Mouse (Mus musculus): ENCODE measurements at regions not wholly inside any gene's neighbourhood (a gene's known extent, or its start where the extent isn't known, plus 50 kb on each side); places are given as distances from the start of the nearest gene placed in this dataset.

GRCm38 (mm10) chr8:127979180-127980030 lies 379.0 kb upstream of the Nrp1 start:
- no peak for DNase-seq (ENCODE audit: low read depth, low spot score)

GRCm38 (mm10) chr8:127982165-127982564 lies 376.2 kb upstream of the Nrp1 start:
- DNase-seq (ENCODE audit: low read depth, low spot score), result no peak

- DNase-seq (ENCODE audit: low read depth, low spot score), result no peak
Observed at GRCm38 (mm10) chr8:127985616-127986015, 372.8 kb upstream of the Nrp1 start.

GRCm38 (mm10) chr8:127988887-127989286 lies 369.5 kb upstream of the Nrp1 start:
- DNase-seq (ENCODE audit: low read depth, low spot score), result peak; percentile 15

GRCm38 (mm10) chr8:127994898-127995297 lies 363.5 kb upstream of the Nrp1 start:
- DNase-seq (ENCODE audit: low read depth, low spot score), result no peak

DNA sequence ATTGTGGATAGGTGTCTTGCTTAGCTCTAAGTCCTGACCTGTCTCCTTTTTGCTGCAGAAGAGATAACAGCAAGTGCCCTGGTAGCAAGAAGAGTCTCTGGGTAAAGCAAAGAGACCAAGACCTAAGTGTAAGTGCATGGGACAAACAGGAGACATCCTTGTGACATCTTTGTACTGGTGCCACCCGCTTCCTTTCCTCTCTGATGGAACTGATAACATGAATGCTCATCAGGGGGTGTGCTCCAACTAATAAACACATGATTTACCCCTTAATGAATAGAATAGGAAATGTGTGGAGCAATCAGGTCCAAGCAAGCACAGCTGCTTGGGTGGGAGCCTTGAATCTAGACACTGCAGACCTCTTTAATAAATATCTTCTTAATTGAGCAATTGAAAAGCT lies 362.9 kb upstream of the Nrp1 start:
- DNase-seq (ENCODE audit: low read depth, low spot score), result no peak

DNA sequence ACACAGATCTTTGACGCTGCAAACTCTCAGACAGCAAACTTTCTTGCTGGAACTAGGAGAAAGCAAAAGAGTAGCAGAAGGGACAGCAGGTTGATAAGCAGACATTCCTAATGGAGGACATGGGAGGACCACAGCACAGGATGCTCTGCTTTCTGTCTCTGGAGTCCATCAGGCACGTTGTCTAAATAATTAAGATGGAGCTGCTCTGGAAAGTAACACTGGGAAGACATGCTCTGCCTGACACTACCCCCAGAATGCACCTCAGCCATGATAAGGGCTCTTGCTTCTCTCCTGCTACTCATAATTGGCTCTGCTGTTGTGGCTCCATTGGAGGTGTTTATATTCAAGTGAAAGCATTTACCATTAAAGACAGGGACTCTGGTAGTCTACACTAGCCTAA lies 356.0 kb upstream of the Nrp1 start:
- no peak for DNase-seq (ENCODE audit: low read depth, low spot score)

DNA sequence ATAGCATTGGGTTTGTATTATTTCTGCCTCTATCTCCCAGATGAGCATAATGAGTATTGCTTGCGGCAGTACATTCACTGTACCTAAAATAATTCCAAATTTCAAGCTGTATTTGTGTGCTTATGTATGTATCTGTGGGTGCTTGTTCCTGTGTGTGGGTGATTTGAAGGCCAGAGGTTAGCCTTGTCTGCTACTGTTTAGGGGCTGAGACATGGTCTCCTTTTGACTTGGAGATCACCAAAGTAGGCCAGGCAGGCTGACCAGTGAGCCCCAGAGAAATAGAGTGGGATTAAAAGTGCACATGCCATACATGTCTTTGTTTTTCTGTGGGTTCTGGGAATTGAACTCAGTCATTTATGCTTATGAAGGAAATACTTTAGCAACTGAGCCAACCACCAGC lies 355.6 kb upstream of the Nrp1 start:
- no peak for DNase-seq (ENCODE audit: low read depth, low spot score)

DNA sequence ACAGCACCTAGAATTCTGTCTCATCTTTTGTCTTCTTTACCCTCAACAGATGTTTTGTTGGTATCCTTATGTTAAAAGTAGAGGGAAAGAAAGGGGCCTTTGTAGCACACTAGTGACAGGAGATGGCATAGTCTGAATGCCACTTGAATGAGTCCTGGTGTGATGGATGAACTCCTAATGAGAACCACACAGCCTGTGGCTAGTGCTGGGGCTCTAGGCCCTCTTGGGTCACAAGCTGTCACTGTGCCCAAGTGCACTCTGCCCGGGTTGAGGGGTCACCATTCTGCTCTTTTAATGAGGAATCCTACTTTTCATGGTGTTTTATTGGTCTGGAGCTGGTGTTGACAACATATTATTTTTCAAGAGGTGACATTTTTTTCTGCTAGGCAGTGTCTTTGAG lies 355.0 kb upstream of the Nrp1 start:
- no peak for DNase-seq (ENCODE audit: low read depth, low spot score)

DNA sequence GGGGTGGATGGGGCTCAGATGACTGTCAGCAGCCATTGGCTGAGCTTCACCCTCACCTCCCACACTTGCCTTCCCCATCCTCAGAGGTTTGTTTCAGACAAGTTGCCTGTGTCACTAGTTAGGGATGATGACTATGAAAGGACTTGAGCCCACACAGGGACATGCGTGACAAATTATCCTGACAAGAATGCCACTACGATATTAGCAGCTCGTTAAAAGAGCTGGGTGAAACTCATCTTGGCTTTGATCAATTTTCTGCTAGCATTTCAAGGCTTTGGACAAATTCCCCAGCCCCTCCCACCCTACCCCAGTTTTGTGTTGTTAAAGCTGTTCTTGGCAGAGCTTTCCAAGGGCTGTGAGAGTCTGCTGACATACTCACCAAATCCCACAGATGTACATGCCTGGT lies 354.5 kb upstream of the Nrp1 start:
- DNase-seq (ENCODE audit: low read depth, low spot score), result peak; percentile 72

GRCm38 (mm10) chr8:128009393-128010010 lies 348.9 kb upstream of the Nrp1 start:
- DNase-seq (ENCODE audit: low read depth, low spot score), result no peak

GRCm38 (mm10) chr8:128017171-128017570 lies 341.2 kb upstream of the Nrp1 start:
- DNase-seq (ENCODE audit: low read depth, low spot score), result no peak

- DNase-seq (ENCODE audit: low read depth, low spot score), result no peak
Observed at GRCm38 (mm10) chr8:128023661-128024060, 334.7 kb upstream of the Nrp1 start.

- no peak for DNase-seq (ENCODE audit: low read depth, low spot score)
Observed at GRCm38 (mm10) chr8:128024774-128025222, 333.6 kb upstream of the Nrp1 start.

GRCm38 (mm10) chr8:128025251-128025856 lies 333.1 kb upstream of the Nrp1 start:
- DNase-seq (ENCODE audit: low read depth, low spot score), result no peak

- DNase-seq (ENCODE audit: low read depth, low spot score), result no peak
Observed at GRCm38 (mm10) chr8:128026981-128027380, 331.4 kb upstream of the Nrp1 start.

GRCm38 (mm10) chr8:128030335-128031280 lies 327.8 kb upstream of the Nrp1 start:
- DNase-seq (ENCODE audit: low read depth, low spot score), result peak; percentile 92

- no peak for DNase-seq (ENCODE audit: low read depth, low spot score)
Observed at GRCm38 (mm10) chr8:128034127-128034526, 324.3 kb upstream of the Nrp1 start.

DNA sequence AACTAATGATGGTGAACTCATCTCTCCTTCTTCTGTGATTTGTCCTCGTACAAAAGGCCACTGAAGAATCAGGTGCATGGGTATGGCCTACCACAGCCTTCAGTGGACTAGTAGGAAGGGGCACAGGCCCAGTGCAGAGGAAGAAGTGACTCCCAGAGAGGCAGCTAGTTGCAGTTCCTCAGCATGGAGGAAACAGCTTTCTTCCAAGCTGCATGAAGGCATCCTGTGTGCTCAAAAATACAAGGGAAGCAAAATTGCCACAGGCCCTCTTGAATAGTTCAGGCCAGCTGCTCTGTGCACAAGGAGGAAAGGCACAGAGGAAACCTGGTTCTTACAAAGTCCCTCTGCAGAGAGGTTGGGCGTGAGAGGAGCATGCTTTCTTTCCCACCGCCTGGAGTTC lies 322.7 kb upstream of the Nrp1 start:
- DNase-seq (ENCODE audit: low read depth, low spot score), result peak; percentile 48

DNA sequence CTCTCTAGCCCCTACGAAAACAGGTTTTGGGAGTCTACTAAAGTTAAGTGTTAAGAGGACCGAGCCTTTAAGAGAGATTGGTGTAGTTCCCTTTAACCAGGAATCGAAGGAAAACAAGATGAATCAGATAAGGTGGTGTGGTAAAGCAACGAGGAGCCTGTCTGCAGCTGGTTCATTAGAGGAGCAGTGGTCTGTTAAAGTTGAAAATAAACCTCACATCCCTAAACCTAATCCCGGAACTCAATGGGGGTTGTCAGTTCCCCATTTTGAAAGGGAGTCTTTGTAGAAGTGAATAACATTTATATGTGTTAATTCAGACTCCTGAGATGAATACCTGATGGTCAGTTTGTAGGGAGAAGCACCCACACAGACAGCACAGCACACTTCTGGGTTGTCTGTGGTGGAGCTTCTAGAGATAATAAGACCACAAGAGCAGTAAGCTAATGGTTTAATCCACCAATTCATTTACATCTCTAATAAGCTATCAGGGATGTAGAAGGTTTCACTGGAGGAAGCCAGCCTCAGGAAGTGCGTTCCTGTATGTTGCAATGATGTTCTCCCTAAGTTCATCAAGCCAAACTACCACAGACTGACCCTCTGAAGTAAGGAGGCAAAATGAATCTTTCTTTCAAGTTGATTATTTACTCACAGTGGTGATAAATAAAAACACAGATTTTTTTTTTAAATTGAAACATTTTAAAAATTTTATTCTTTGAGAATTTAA lies 318.9 kb upstream of the Nrp1 start:
- DNase-seq (ENCODE audit: low read depth, low spot score), result no peak

- no peak for DNase-seq (ENCODE audit: low read depth, low spot score)
Observed at GRCm38 (mm10) chr8:128042877-128043276, 315.5 kb upstream of the Nrp1 start.

Data from telencephalon, adult 2 months (tissue).